Mouse (Mus musculus) monocyte, adult 59 days (primary cell): ENCODE results near the gene Kctd8. TPM values are rescaled to one million over a fixed set of nuclear protein-coding genes. Genes with fewer than 3 reads are reported as not detected.

Experiments used
- total RNA-seq, 2 experiments: library from RNA; stranded (reverse); gene quantifications; one replicate each; pipeline ENCODE4 v1.2.4; 2023

Kctd8 gene
- not detected for total RNA-seq

DNA sequence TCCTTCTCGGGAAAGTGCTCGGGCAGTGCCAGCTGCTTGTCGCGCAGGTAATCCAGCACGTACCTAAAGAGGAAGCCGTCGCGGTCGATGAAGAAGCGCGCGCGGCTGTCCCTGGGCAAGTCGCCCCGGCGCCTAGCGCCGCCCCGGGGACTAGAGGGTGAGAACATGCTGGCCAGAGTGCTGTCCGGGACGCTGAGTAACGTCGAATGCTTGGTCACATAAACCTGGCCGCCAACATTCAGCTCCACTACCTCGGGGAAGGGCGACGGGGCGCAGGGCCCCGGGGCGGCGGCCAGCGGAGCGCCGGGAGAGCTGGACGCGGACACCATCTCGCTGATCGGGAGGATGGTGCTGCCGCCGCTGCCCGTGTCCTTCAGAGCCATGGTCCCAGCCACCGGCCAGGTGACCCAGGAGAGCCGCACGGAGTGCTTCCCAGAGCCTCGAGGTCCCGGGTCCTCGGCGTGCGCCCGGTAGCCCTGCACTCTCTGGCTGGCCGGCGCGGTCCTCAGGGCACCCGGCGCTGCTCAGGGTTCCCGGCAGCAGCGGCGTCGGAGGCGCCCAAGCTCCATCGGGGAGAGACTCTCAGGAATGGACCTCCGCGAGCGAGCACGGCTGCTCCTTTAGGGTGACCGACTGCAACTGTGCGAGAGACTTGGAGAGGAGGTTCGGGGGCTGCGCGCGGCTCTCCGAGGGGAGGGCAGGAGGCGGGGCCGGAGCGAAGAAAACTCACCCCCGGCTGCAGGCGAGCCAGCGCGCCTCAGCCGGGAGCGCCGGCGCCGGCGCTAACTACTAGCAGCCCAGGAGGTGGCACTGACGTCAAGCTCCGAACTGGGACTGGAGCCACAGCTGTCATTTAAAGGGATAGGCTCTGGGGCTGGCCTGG, at the start of gene Kctd8:
Gene Kctd8 (minus strand): TSS at position 761 of the 883 bp plus-strand sequence.

Other genes with a start within 250 kb of the Kctd8 start
- gene Yipf7, start 201.0 kb upstream of the Kctd8 start, total RNA-seq = not detected
- gene Guf1, start 215.2 kb upstream of the Kctd8 start, total RNA-seq = 10 to 100 TPM; 10.6 to 11.5 TPM